Mouse (Mus musculus): Measurements from ENCODE around the gene Anxa9. TPM values are rescaled to one million over a fixed set of nuclear protein-coding genes. Genes with fewer than 3 reads are reported as not detected.

Gene Anxa9
- total and polyA plus RNA-seq, 2 experiments from 2014 or later: 0.14 to 0.40 TPM

DNA sequence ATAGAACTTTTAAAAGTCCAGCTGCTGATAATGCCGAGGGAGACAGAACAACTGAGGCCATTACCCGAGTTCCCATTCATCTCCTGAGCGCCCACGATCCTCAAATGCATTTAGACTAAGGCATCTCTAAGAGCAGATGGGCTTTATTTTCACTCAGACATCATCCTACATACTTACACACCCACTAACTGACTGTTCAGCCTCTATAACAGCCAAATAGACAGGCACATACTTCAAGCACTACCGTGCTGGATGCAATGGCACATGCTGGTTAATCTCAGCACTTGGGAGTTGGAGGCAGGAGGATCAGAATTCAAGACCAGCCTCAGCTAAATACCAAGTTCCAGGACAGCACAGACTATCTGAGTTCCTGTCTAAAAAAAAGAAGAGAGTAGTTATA is 37.2 kb downstream of the Anxa9 start:
- no peak for TF ChIP-seq CTCF (IDR thresholded peaks at IDR 0.05; ENCODE audit: low read depth)
- H3K9ac ChIP-seq: no peak overlapping the region
- DNase-seq: no peak
- no peaks in the 10 kb centered on the region for H3K4me1 ChIP-seq (ENCODE audit: insufficient read depth)
- peaks cover 26% of the 10 kb centered on the region for H3K36me3 ChIP-seq (ENCODE audit: insufficient read depth)
- H3K27me3 ChIP-seq (ENCODE audit: insufficient read depth, low read length): no peaks in the 10 kb centered on the region
- H3K4me2 ChIP-seq (ENCODE audit: low read depth): no peak overlapping the region
- no peaks in the 10 kb centered on the region for H3K9me3 ChIP-seq (ENCODE audit: low read length)
- no peak overlapping the region for H3K27ac ChIP-seq (ENCODE audit: low read depth, low read length)
- H3K4me3 ChIP-seq (ENCODE audit: low read depth, low read length): no peak overlapping the region
- WGBS: 76% methylated on average over 5 of the region's 5 CpGs
- no peak for ATAC-seq

DNA sequence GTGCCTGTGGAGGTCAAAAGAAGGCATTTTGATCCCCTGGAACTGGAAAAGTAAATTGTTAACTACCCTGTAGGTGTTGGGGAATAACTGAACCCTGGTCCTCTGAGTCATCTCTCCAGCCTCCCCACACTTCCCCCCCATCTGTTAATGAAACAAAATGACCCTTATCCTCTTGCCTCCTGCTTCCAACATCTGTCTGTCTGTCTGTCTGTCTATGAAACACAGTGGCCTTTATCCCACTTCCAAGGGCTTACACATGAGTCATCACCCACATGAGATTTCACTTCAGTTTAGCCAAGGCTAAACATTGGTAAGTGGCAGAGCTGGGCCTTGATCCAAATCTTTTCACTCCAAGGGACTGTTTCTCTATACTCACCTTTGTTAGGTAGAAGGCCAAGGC is 39.1 kb downstream of the Anxa9 start:
- Histone ChIP-seq H3K9me3 (ENCODE audit: low read length) (no peaks in the 10 kb centered on the region), H3K4me2 (ENCODE audit: low read depth) (no peak overlapping the region), H3K4me1 (ENCODE audit: insufficient read depth) (no peaks in the 10 kb centered on the region), H3K9ac (no peak overlapping the region), H3K27ac (ENCODE audit: low read depth, low read length) (no peak overlapping the region), H3K27me3 (ENCODE audit: insufficient read depth, low read length) (no peaks in the 10 kb centered on the region), H3K36me3 (ENCODE audit: insufficient read depth) (peaks cover 37% of the 10 kb centered on the region), H3K4me3 (ENCODE audit: low read depth, low read length) (no peak overlapping the region)
- no peak for TF ChIP-seq CTCF (IDR thresholded peaks at IDR 0.05; ENCODE audit: low read depth)
- ATAC-seq (no peak), DNase-seq (no peak)

DNA sequence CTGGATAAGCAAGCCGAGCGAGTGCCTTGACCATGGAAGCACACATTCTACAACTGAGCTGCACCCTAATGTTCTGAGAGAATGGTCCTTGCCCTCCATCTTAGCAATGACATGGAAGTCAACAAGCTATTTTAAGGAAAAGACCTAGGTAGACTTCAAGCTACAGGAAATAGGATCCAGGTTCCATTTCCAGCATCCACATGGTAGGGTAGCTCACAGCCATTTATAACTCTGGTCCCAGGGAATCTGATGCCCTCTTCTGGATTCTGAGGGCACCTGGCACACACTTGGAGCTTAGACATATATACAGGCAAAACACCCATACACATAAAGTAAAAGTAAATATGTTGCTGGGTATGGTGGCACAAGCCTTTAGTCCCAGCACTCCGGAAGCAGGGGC is 40.9 kb downstream of the Anxa9 start:
- no peaks in the 10 kb centered on the region for H3K9me3 ChIP-seq (ENCODE audit: low read length)
- H3K27me3 ChIP-seq (ENCODE audit: insufficient read depth, low read length): no peaks in the 10 kb centered on the region
- H3K9ac ChIP-seq: no peak overlapping the region
- DNase-seq: no peak
- no peak overlapping the region for H3K4me3 ChIP-seq (ENCODE audit: low read depth, low read length)
- peaks cover 49% of the 10 kb centered on the region for H3K36me3 ChIP-seq (ENCODE audit: insufficient read depth)
- no peak for ATAC-seq
- H3K4me1 ChIP-seq (ENCODE audit: insufficient read depth): no peaks in the 10 kb centered on the region
- H3K4me2 ChIP-seq (ENCODE audit: low read depth): no peak overlapping the region
- H3K27ac ChIP-seq (ENCODE audit: low read depth, low read length): no peak overlapping the region
- WGBS: 98% methylated on average over 3 of the region's 3 CpGs
- no peak for TF ChIP-seq CTCF (IDR thresholded peaks at IDR 0.05; ENCODE audit: low read depth)

DNA sequence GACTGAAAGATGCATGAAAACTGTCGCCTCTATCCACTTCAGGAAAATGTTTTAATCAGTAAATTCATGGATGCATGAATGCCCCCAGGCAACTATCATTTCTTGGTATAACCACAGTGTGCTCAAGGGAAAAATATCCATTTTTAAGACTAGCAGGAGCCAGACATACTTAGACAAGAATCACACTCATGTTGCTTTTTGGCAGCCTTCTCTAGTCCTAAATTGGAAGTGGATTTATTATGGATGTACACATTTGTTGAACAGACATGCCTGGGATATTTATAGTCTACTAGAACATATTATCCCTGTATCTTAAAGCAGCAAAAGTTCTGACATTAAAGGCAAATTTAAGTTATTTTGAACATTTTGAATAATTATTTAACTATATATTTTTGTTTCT is 42.3 kb downstream of the Anxa9 start:
- Histone ChIP-seq H3K27me3 (ENCODE audit: insufficient read depth, low read length) (no peaks in the 10 kb centered on the region), H3K27ac (ENCODE audit: low read depth, low read length) (peak overlapping the region; percentile 59; the same call in 1 of the 2 replicates), H3K9me3 (ENCODE audit: low read length) (no peaks in the 10 kb centered on the region), H3K4me1 (ENCODE audit: insufficient read depth) (no peaks in the 10 kb centered on the region), H3K9ac (no peak overlapping the region), H3K4me2 (ENCODE audit: low read depth) (no peak overlapping the region), H3K36me3 (ENCODE audit: insufficient read depth) (peaks cover 56% of the 10 kb centered on the region), H3K4me3 (ENCODE audit: low read depth, low read length) (no peak overlapping the region)
- peak; percentile 49; the same call in 1 of the 2 replicates for ATAC-seq
- whole genome bisulfite sequencing: 71% methylated on average over 1 of the region's 1 CpGs
- no peak for TF ChIP-seq CTCF (IDR thresholded peaks at IDR 0.05; ENCODE audit: low read depth)
- peak; percentile 50 for DNase-seq

DNA sequence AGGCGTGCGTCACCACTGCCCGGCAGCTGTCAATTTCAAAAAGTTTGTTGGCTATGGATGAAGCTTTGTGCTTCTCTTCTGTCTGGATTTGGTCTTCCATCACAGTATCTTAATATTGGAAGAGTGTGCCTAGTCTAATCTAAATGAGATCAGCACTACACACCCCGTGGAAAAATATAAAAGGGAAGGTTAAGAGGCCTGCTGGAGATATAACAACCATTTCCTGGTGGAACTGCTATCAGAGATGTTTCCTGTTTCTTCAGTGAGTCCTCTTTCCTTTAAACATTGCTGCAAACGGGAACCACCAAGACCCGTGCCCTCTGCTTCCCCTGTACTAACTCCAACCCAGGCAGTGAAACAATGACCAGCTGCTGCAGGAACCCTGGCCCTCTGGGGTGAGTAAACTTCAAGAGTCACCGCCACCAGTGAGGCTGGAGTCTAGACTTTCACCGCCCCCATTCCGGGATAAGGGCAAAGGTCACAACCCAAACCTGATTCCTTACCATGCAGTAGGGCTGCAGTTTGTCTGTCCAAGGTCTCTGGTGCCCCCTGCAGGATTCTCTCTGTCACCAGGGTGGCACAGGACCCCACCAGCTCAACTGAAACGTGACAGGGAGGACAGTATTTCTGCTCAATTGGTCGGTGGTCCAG is 43.8 kb downstream of the Anxa9 start:
- Histone ChIP-seq H3K4me3 (ENCODE audit: low read depth, low read length) (no peak overlapping the region), H3K27ac (ENCODE audit: low read depth, low read length) (no peak overlapping the region), H3K9ac (no peak overlapping the region), H3K27me3 (ENCODE audit: insufficient read depth, low read length) (no peaks in the 10 kb centered on the region), H3K9me3 (ENCODE audit: low read length) (no peaks in the 10 kb centered on the region), H3K4me1 (ENCODE audit: insufficient read depth) (no peaks in the 10 kb centered on the region), H3K36me3 (ENCODE audit: insufficient read depth) (peaks cover 62% of the 10 kb centered on the region), H3K4me2 (ENCODE audit: low read depth) (no peak overlapping the region)
- WGBS: 55% methylated on average over 11 of the region's 11 CpGs
- peak; percentile 68 for TF ChIP-seq CTCF (IDR thresholded peaks at IDR 0.05; ENCODE audit: low read depth)
- peak; percentile 40 for DNase-seq
- ATAC-seq: no peak

DNA sequence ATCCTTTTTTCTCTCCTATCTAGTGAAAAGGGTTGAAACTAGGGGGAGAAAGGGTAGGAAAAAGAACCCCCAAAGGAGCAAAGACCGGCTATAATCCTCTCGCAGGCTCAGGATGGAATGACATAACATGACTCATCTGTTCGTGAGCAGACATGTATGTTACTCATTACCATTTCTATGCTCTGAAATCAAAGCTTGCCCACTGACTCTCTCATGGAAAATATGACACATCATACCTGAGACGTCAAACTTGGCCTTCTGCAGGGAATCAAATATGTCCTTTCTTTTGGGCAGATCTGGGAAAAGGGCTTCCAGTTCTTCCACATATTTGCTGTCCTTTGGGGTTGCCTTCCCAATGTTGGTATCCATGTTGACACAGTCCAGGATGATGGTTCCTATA is 45.0 kb downstream of the Anxa9 start:
- H3K36me3 ChIP-seq (ENCODE audit: insufficient read depth): peaks cover 63% of the 10 kb centered on the region
- no peaks in the 10 kb centered on the region for H3K4me1 ChIP-seq (ENCODE audit: insufficient read depth)
- no peak for DNase-seq
- H3K4me3 ChIP-seq (ENCODE audit: low read depth, low read length): no peak overlapping the region
- 97% methylated on average over 4 of the region's 4 CpGs for WGBS
- no peak overlapping the region for H3K4me2 ChIP-seq (ENCODE audit: low read depth)
- no peak for TF ChIP-seq CTCF (IDR thresholded peaks at IDR 0.05; ENCODE audit: low read depth)
- no peak overlapping the region for H3K27ac ChIP-seq (ENCODE audit: low read depth, low read length)
- H3K27me3 ChIP-seq (ENCODE audit: insufficient read depth, low read length): no peaks in the 10 kb centered on the region
- no peak for ATAC-seq
- H3K9ac ChIP-seq: no peak overlapping the region
- no peaks in the 10 kb centered on the region for H3K9me3 ChIP-seq (ENCODE audit: low read length)

DNA sequence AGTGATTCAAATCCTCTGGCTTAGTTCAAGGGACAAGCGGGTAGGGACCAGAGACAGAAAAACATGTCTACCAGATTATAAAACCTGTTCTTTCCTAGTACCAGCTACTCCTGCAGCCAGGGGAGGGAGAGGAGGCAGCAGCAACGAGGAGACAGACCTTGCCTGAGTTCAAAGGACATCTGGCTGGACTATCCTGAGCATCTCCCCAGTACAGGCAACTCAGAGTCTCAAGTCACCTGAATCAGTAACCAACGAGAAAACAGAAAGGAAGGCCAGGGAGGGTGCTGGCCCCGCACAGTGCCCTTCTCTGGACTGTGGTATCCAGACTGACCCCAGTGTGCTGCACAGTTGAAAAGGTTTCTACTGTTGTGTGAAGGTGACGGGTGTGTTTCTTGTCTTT is 50.0 kb downstream of the Anxa9 start:
- Histone ChIP-seq H3K9me3 (ENCODE audit: low read length) (no peaks in the 10 kb centered on the region), H3K36me3 (ENCODE audit: insufficient read depth) (peaks cover 67% of the 10 kb centered on the region), H3K4me1 (ENCODE audit: insufficient read depth) (no peaks in the 10 kb centered on the region), H3K9ac (no peak overlapping the region), H3K27me3 (ENCODE audit: insufficient read depth, low read length) (no peaks in the 10 kb centered on the region), H3K4me2 (ENCODE audit: low read depth) (no peak overlapping the region), H3K27ac (ENCODE audit: low read depth, low read length) (no peak overlapping the region), H3K4me3 (ENCODE audit: low read depth, low read length) (no peak overlapping the region)
- 84% methylated on average over 5 of the region's 5 CpGs for WGBS
- TF ChIP-seq CTCF (IDR thresholded peaks at IDR 0.05; ENCODE audit: low read depth): no peak
- no peak for DNase-seq
- ATAC-seq: no peak

Measured in forebrain, postnatal 0 days (tissue).